Mouse (Mus musculus) embryonic facial prominence, embryonic 12.5 days (tissue): Measurements from ENCODE around the gene Zic4. TPM values are rescaled to one million over a fixed set of nuclear protein-coding genes. Genes with fewer than 3 reads are reported as not detected.

Source experiments
- ATAC-seq: fragments of 200-750 bp; cut with Nextera tagmentation; 2 replicates; pipeline ENCODE4 v1.8.0; 2017; ENCODE audit not compliant: insufficient number of reproducible peaks, insufficient read depth, low FRiP score, low TSS enrichment
- H3K27ac ChIP-seq: fragments of 300-500 bp; sonication (generic); 2 replicates; pipeline ENCODE4 v1.5.1; 2016; ENCODE audit warnings: mild to moderate bottlenecking
- H3K27me3 ChIP-seq: fragments of 300-500 bp; sonication (generic); 2 replicates; pipeline ENCODE4 v1.6.1; 2016; ENCODE audit warnings: mild to moderate bottlenecking, moderate library complexity
- H3K36me3 ChIP-seq: fragments of 300-500 bp; sonication (generic); 2 replicates; pipeline ENCODE4 v1.6.1; 2016; ENCODE audit warnings: mild to moderate bottlenecking
- H3K4me1 ChIP-seq: fragments of 300-500 bp; sonication (generic); 2 replicates; pipeline ENCODE4 v1.6.1; 2016
- H3K4me2 ChIP-seq: fragments of 300-500 bp; sonication (generic); replicated peaks from 2 replicates; pipeline ENCODE4 v1.6.1; 2016; ENCODE audit warnings: mild to moderate bottlenecking, moderate library complexity
- H3K4me3 ChIP-seq: fragments of 300-500 bp; sonication (generic); 2 replicates; pipeline ENCODE4 v1.5.1; 2016; ENCODE audit warnings: mild to moderate bottlenecking
- H3K9ac ChIP-seq: fragments of 300-500 bp; sonication (generic); 2 replicates; pipeline ENCODE4 v1.6.1; 2016; ENCODE audit warnings: mild to moderate bottlenecking, moderate library complexity
- H3K9me3 ChIP-seq: fragments of 300-500 bp; sonication (generic); 2 replicates; pipeline ENCODE4 v1.6.1; 2016; ENCODE audit warnings: mild to moderate bottlenecking, moderate library complexity
- WGBS: fragments of 180-500 bp; shearing (Covaris S2); methylation state at CpG from one replicate; pipeline ENCODE4 v1.1.7; 2016; 5-methylcytosine and 5-hydroxymethylcytosine counted together
- polyA plus RNA-seq: library from polyadenylated mRNA; unstranded; fragments of >200 nt; fragmentation: Nextera tagmentation; extraction: Ambion mirVana; gene quantifications from 2 replicates; pipeline ENCODE4 v1.2.1, GENCODE M21; 2016

Zic4 gene
- polyA plus RNA-seq, 1 experiment from 2014 or later, result 5.6 TPM

- Histone ChIP-seq H3K27ac (no peak overlapping the region), H3K36me3 (no peaks in the 10 kb centered on the region), H3K4me2 (no peak overlapping the region), H3K9me3 (no peaks in the 10 kb centered on the region), H3K9ac (no peak overlapping the region), H3K4me1 (no peaks in the 10 kb centered on the region), H3K4me3 (no peak overlapping the region), H3K27me3 (peaks cover 95% of the 10 kb centered on the region)
- 29% methylated on average over 3 of the region's 3 CpGs for WGBS
- no peak for ATAC-seq
These were observed 11.8 kb downstream of the Zic4 start for GRCm38 (mm10) chr9:91373811-91374575.

GRCm38 (mm10) chr9:91374665-91375064 is 12.5 kb downstream of the Zic4 start:
- no peak overlapping the region for H3K27ac ChIP-seq
- peaks cover 95% of the 10 kb centered on the region for H3K27me3 ChIP-seq
- no peaks in the 10 kb centered on the region for H3K36me3 ChIP-seq
- no peak overlapping the region for H3K4me3 ChIP-seq
- no peaks in the 10 kb centered on the region for H3K9me3 ChIP-seq
- no peak for ATAC-seq
- WGBS, result 5% methylated on average over 4 of the region's 4 CpGs
- no peaks in the 10 kb centered on the region for H3K4me1 ChIP-seq
- H3K4me2 ChIP-seq, result no peak overlapping the region
- no peak overlapping the region for H3K9ac ChIP-seq

- Histone ChIP-seq H3K9ac (no peak overlapping the region), H3K4me2 (no peak overlapping the region), H3K9me3 (no peaks in the 10 kb centered on the region), H3K4me1 (peaks cover 7% of the 10 kb centered on the region; the same call in 1 of the 2 replicates), H3K4me3 (no peak overlapping the region), H3K36me3 (no peaks in the 10 kb centered on the region), H3K27me3 (peaks cover 91% of the 10 kb centered on the region), H3K27ac (no peak overlapping the region)
- ATAC-seq, result no peak
- 5% methylated on average over 14 of the region's 14 CpGs for WGBS
These were observed 15.0 kb downstream of the Zic4 start for GRCm38 (mm10) chr9:91377036-91377872.

GRCm38 (mm10) chr9:91377873-91378150 is 15.6 kb downstream of the Zic4 start:
- ATAC-seq, result no peak
- Histone ChIP-seq H3K4me3 (no peak overlapping the region), H3K9ac (no peak overlapping the region), H3K9me3 (no peaks in the 10 kb centered on the region), H3K27me3 (peaks cover 91% of the 10 kb centered on the region), H3K27ac (no peak overlapping the region), H3K4me1 (peaks cover 7% of the 10 kb centered on the region; the same call in 1 of the 2 replicates), H3K36me3 (no peaks in the 10 kb centered on the region), H3K4me2 (0 out of 2 replicates have a peak overlapping the region, but pooled peaks have one; percentile 29)
- 0% methylated on average over 16 of the region's 16 CpGs for WGBS

GRCm38 (mm10) chr9:91378411-91379299 is 16.4 kb downstream of the Zic4 start:
- WGBS, result under 1% methylated on average over 48 of the region's 48 CpGs
- no peak for ATAC-seq
- Histone ChIP-seq H3K27ac (0 out of 2 replicates have a peak overlapping the region, but pooled peaks have one; percentile 11), H3K36me3 (no peaks in the 10 kb centered on the region), H3K9me3 (no peaks in the 10 kb centered on the region), H3K4me3 (peak overlapping the region; percentile 14; the same call in 1 of the 2 replicates), H3K4me2 (peak overlapping the region; percentile 29), H3K4me1 (peaks cover 7% of the 10 kb centered on the region; the same call in 1 of the 2 replicates), H3K9ac (no peak overlapping the region), H3K27me3 (peaks cover 95% of the 10 kb centered on the region)

GRCm38 (mm10) chr9:91379300-91379635 is 17.1 kb downstream of the Zic4 start:
- Histone ChIP-seq H3K4me3 (peak overlapping the region; percentile 14; the same call in 1 of the 2 replicates), H3K27me3 (peaks cover 95% of the 10 kb centered on the region), H3K4me2 (peak overlapping the region; percentile 29; the same call in 1 of the 2 replicates), H3K9me3 (no peaks in the 10 kb centered on the region), H3K36me3 (no peaks in the 10 kb centered on the region), H3K27ac (no peak overlapping the region), H3K9ac (no peak overlapping the region), H3K4me1 (peaks cover 7% of the 10 kb centered on the region; the same call in 1 of the 2 replicates)
- ATAC-seq, result no peak
- under 1% methylated on average over 8 of the region's 8 CpGs for WGBS

- WGBS, result 1% methylated on average over 10 of the region's 10 CpGs
- Histone ChIP-seq H3K9me3 (no peaks in the 10 kb centered on the region), H3K27me3 (peaks cover 95% of the 10 kb centered on the region), H3K9ac (no peak overlapping the region), H3K27ac (no peak overlapping the region), H3K4me2 (0 out of 2 replicates have a peak overlapping the region, but pooled peaks have one; percentile 22), H3K4me3 (no peak overlapping the region), H3K4me1 (peaks cover 7% of the 10 kb centered on the region; the same call in 1 of the 2 replicates), H3K36me3 (no peaks in the 10 kb centered on the region)
- no peak for ATAC-seq
These were observed 17.7 kb downstream of the Zic4 start for GRCm38 (mm10) chr9:91379781-91380457.

- H3K9me3 ChIP-seq, result no peaks in the 10 kb centered on the region
- ATAC-seq, result no peak
- H3K27me3 ChIP-seq, result peaks cover 95% of the 10 kb centered on the region
- no peaks in the 10 kb centered on the region for H3K36me3 ChIP-seq
- no peak overlapping the region for H3K9ac ChIP-seq
- peak overlapping the region; percentile 14; the same call in 1 of the 2 replicates for H3K4me3 ChIP-seq
- H3K4me1 ChIP-seq, result peaks cover 7% of the 10 kb centered on the region; the same call in 1 of the 2 replicates
- WGBS, result under 1% methylated on average over 9 of the region's 9 CpGs
- H3K27ac ChIP-seq, result no peak overlapping the region
- peak overlapping the region; percentile 22; the same call in 1 of the 2 replicates for H3K4me2 ChIP-seq
These were observed 18.3 kb downstream of the Zic4 start for GRCm38 (mm10) chr9:91380458-91380914.

- no peaks in the 10 kb centered on the region for H3K9me3 ChIP-seq
- ATAC-seq, result peak; percentile 53; the same call in 1 of the 2 replicates
- H3K27me3 ChIP-seq, result peaks cover 95% of the 10 kb centered on the region
- peak overlapping the region; percentile 44; the same call in 1 of the 2 replicates for H3K9ac ChIP-seq
- peaks cover 7% of the 10 kb centered on the region; the same call in 1 of the 2 replicates for H3K4me1 ChIP-seq
- peak overlapping the region; percentile 64 for H3K4me2 ChIP-seq
- under 1% methylated on average over 72 of the region's 76 CpGs for WGBS
- H3K36me3 ChIP-seq, result no peaks in the 10 kb centered on the region
- H3K4me3 ChIP-seq, result peak overlapping the region; percentile 43
- H3K27ac ChIP-seq, result no peak overlapping the region
These were observed 19.3 kb downstream of the Zic4 start for GRCm38 (mm10) chr9:91381284-91382110.

- no peak overlapping the region for H3K27ac ChIP-seq
- H3K36me3 ChIP-seq, result no peaks in the 10 kb centered on the region
- peak overlapping the region; percentile 43 for H3K4me3 ChIP-seq
- H3K27me3 ChIP-seq, result peaks cover 94% of the 10 kb centered on the region
- peaks cover 7% of the 10 kb centered on the region; the same call in 1 of the 2 replicates for H3K4me1 ChIP-seq
- H3K4me2 ChIP-seq, result peak overlapping the region; percentile 64
- no peak for ATAC-seq
- no peaks in the 10 kb centered on the region for H3K9me3 ChIP-seq
- H3K9ac ChIP-seq, result no peak overlapping the region
- 2% methylated on average over 2 of the region's 2 CpGs for WGBS
These were observed 19.8 kb downstream of the Zic4 start for GRCm38 (mm10) chr9:91382111-91382379.
